Mouse (Mus musculus) neural tube, embryonic 13.5 days (tissue): ENCODE measurements around the gene Cfap74. TPM values are rescaled to one million over a fixed set of nuclear protein-coding genes. Genes with fewer than 3 reads are reported as not detected.

Experiments used
- ATAC-seq: fragments of 200-750 bp; cut with Nextera tagmentation; 2 replicates; pipeline ENCODE4 v1.8.0; 2017; ENCODE audit warnings: low read depth, mild to moderate bottlenecking, moderate TSS enrichment, moderate library complexity
- H3K27ac ChIP-seq: fragments of 300-500 bp; sonication (generic); replicated peaks from 2 replicates; pipeline ENCODE4 v1.5.1; 2015; ENCODE audit warnings: moderate library complexity, mild to moderate bottlenecking, inconsistent platforms
- H3K27me3 ChIP-seq: fragments of 300-500 bp; sonication (generic); 2 replicates; pipeline ENCODE4 v1.6.1; 2015; ENCODE audit warnings: mild to moderate bottlenecking, inconsistent platforms
- H3K36me3 ChIP-seq: fragments of 300-500 bp; sonication (generic); 2 replicates; pipeline ENCODE4 v1.6.1; 2015; ENCODE audit warnings: mild to moderate bottlenecking, inconsistent platforms
- H3K4me1 ChIP-seq: fragments of 300-500 bp; sonication (generic); replicated peaks from 2 replicates; pipeline ENCODE4 v1.6.1; 2015; ENCODE audit warnings: inconsistent platforms
- H3K4me2 ChIP-seq: fragments of 300-500 bp; sonication (generic); 2 replicates; pipeline ENCODE4 v1.6.1; 2015; ENCODE audit warnings: inconsistent platforms, mild to moderate bottlenecking, moderate library complexity
- H3K4me3 ChIP-seq: fragments of 300-500 bp; sonication (generic); 2 replicates; pipeline ENCODE4 v1.5.1; 2015; ENCODE audit warnings: mild to moderate bottlenecking, inconsistent platforms
- H3K9ac ChIP-seq: fragments of 300-500 bp; sonication (generic); 2 replicates; pipeline ENCODE4 v1.6.1; 2015; ENCODE audit warnings: moderate library complexity, mild to moderate bottlenecking, inconsistent platforms
- H3K9me3 ChIP-seq: fragments of 300-500 bp; sonication (generic); 2 replicates; pipeline ENCODE4 v1.6.1; 2016; ENCODE audit warnings: inconsistent platforms
- WGBS: fragments of 180-500 bp; shearing (Covaris S2); methylation state at CpG from one replicate; pipeline ENCODE4 v1.1.7; 2015; 5-methylcytosine and 5-hydroxymethylcytosine counted together
- polyA plus RNA-seq: library from polyadenylated mRNA; unstranded; fragments of >200 nt; fragmentation: Nextera tagmentation; extraction: Ambion mirVana; gene quantifications from 2 replicates; pipeline ENCODE4 v1.2.1, GENCODE M21; 2015

Gene Cfap74
- polyA plus RNA-seq, 1 experiment from 2014 or later, result 2.8 TPM

- Histone ChIP-seq H3K27ac (no peak overlapping the region), H3K27me3 (no peaks in the 10 kb centered on the region), H3K4me1 (no peaks in the 10 kb centered on the region), H3K9ac (no peak overlapping the region), H3K4me2 (no peak overlapping the region), H3K4me3 (no peak overlapping the region), H3K9me3 (no peaks in the 10 kb centered on the region), H3K36me3 (no peaks in the 10 kb centered on the region)
- 93% methylated on average over 5 of the region's 5 CpGs for WGBS
- no peak for ATAC-seq
Observed at GRCm38 (mm10) chr4:155458575-155458974, 49.6 kb downstream of the Cfap74 start.

- no peak for ATAC-seq
- Histone ChIP-seq H3K9ac (no peak overlapping the region), H3K36me3 (no peaks in the 10 kb centered on the region), H3K4me1 (no peaks in the 10 kb centered on the region), H3K27me3 (no peaks in the 10 kb centered on the region), H3K27ac (no peak overlapping the region), H3K4me2 (no peak overlapping the region), H3K4me3 (no peak overlapping the region), H3K9me3 (no peaks in the 10 kb centered on the region)
- WGBS, result 84% methylated on average over 13 of the region's 13 CpGs
Observed at GRCm38 (mm10) chr4:155463050-155463449, 54.1 kb downstream of the Cfap74 start.

- H3K4me3 ChIP-seq, result no peak overlapping the region
- H3K9ac ChIP-seq, result no peak overlapping the region
- no peak overlapping the region for H3K4me2 ChIP-seq
- no peaks in the 10 kb centered on the region for H3K27me3 ChIP-seq
- H3K27ac ChIP-seq, result no peak overlapping the region
- H3K9me3 ChIP-seq, result no peaks in the 10 kb centered on the region
- ATAC-seq, result no peak
- 86% methylated on average over 6 of the region's 6 CpGs for WGBS
- H3K36me3 ChIP-seq, result no peaks in the 10 kb centered on the region
- no peaks in the 10 kb centered on the region for H3K4me1 ChIP-seq
Observed at GRCm38 (mm10) chr4:155463611-155464010, 54.6 kb downstream of the Cfap74 start.

- WGBS, result 90% methylated on average over 4 of the region's 4 CpGs
Observed at GRCm38 (mm10) chr4:155464061-155464460, 55.1 kb downstream of the Cfap74 start.

GRCm38 (mm10) chr4:155465607-155466006, 56.6 kb downstream of the Cfap74 start:
- Histone ChIP-seq H3K36me3 (no peaks in the 10 kb centered on the region), H3K9ac (no peak overlapping the region), H3K27ac (no peak overlapping the region), H3K9me3 (no peaks in the 10 kb centered on the region), H3K4me3 (no peak overlapping the region), H3K27me3 (peaks cover 3% of the 10 kb centered on the region), H3K4me2 (no peak overlapping the region), H3K4me1 (peaks cover 5% of the 10 kb centered on the region; the same call in 1 of the 2 replicates)
- ATAC-seq, result no peak
- 80% methylated on average over 6 of the region's 6 CpGs for WGBS

More at GRCm38 (mm10) chr4:155464061-155464460, 55.1 kb downstream of the Cfap74 start:
- H3K27ac ChIP-seq, result no peak overlapping the region
- no peak for ATAC-seq
- no peaks in the 10 kb centered on the region for H3K36me3 ChIP-seq
- no peak overlapping the region for H3K9ac ChIP-seq
- H3K9me3 ChIP-seq, result no peaks in the 10 kb centered on the region
- peaks cover 1% of the 10 kb centered on the region; the same call in 1 of the 2 replicates for H3K4me1 ChIP-seq
- no peak overlapping the region for H3K4me2 ChIP-seq
- H3K27me3 ChIP-seq, result peaks cover 2% of the 10 kb centered on the region
- no peak overlapping the region for H3K4me3 ChIP-seq

GRCm38 (mm10) chr4:155466080-155466479, 57.1 kb downstream of the Cfap74 start:
- H3K4me2 ChIP-seq, result no peak overlapping the region
- H3K4me3 ChIP-seq, result no peak overlapping the region
- H3K9me3 ChIP-seq, result no peaks in the 10 kb centered on the region
- H3K27me3 ChIP-seq, result peaks cover 3% of the 10 kb centered on the region
- no peaks in the 10 kb centered on the region for H3K36me3 ChIP-seq
- no peak overlapping the region for H3K9ac ChIP-seq
- H3K4me1 ChIP-seq, result peaks cover 5% of the 10 kb centered on the region; the same call in 1 of the 2 replicates
- no peak for ATAC-seq
- WGBS, result 93% methylated on average over 5 of the region's 5 CpGs
- H3K27ac ChIP-seq, result no peak overlapping the region

GRCm38 (mm10) chr4:155467237-155468010, 58.4 kb downstream of the Cfap74 start:
- Histone ChIP-seq H3K4me2 (no peak overlapping the region), H3K27ac (no peak overlapping the region), H3K27me3 (peaks cover 3% of the 10 kb centered on the region), H3K9ac (no peak overlapping the region), H3K4me3 (no peak overlapping the region), H3K36me3 (no peaks in the 10 kb centered on the region), H3K4me1 (peaks cover 5% of the 10 kb centered on the region; the same call in 1 of the 2 replicates), H3K9me3 (no peaks in the 10 kb centered on the region)
- ATAC-seq, result no peak
- WGBS, result 80% methylated on average over 13 of the region's 13 CpGs

- no peak within 1 kb of the TSS for H3K9ac ChIP-seq
- no peaks in the 10 kb centered on the region for H3K9me3 ChIP-seq
- ATAC-seq, result no peak
- WGBS, result 14% methylated on average over 21 of the region's 21 CpGs
- H3K27me3 ChIP-seq, result peaks cover 3% of the 10 kb centered on the region
- H3K4me3 ChIP-seq, result no peak within 1 kb of the TSS
- H3K27ac ChIP-seq, result no peak within 1 kb of the TSS
- peak within 1 kb of the TSS; percentile 34 for H3K4me2 ChIP-seq
- peaks cover 5% of the 10 kb centered on the region; the same call in 1 of the 2 replicates for H3K4me1 ChIP-seq
- no peaks in the 10 kb centered on the region for H3K36me3 ChIP-seq
Observed at GRCm38 (mm10) chr4:155468952-155469351, 60.0 kb downstream of the Cfap74 start, which contains the start of gene Tmem52. TSS of gene Tmem52 (plus strand) at chr4:155469114.

- Histone ChIP-seq H3K36me3 (no peaks in the 10 kb centered on the region), H3K9me3 (no peaks in the 10 kb centered on the region), H3K4me1 (peaks cover 5% of the 10 kb centered on the region; the same call in 1 of the 2 replicates), H3K9ac (no peak overlapping the region), H3K4me2 (no peak overlapping the region), H3K27me3 (peaks cover 3% of the 10 kb centered on the region), H3K27ac (no peak overlapping the region), H3K4me3 (no peak overlapping the region)
- no peak for ATAC-seq
- WGBS, result 84% methylated on average over 18 of the region's 18 CpGs
Observed at GRCm38 (mm10) chr4:155469590-155470262, 60.7 kb downstream of the Cfap74 start.

GRCm38 (mm10) chr4:155470263-155470953, 61.4 kb downstream of the Cfap74 start:
- Histone ChIP-seq H3K36me3 (no peaks in the 10 kb centered on the region), H3K4me3 (no peak overlapping the region), H3K4me2 (no peak overlapping the region), H3K9ac (no peak overlapping the region), H3K27me3 (peaks cover 3% of the 10 kb centered on the region), H3K4me1 (peaks cover 5% of the 10 kb centered on the region; the same call in 1 of the 2 replicates), H3K9me3 (no peaks in the 10 kb centered on the region), H3K27ac (no peak overlapping the region)
- 81% methylated on average over 16 of the region's 16 CpGs for whole genome bisulfite sequencing
- ATAC-seq, result no peak

- peaks cover 3% of the 10 kb centered on the region for H3K27me3 ChIP-seq
- WGBS, result 84% methylated on average over 7 of the region's 7 CpGs
- no peak overlapping the region for H3K27ac ChIP-seq
- ATAC-seq, result no peak
- H3K4me3 ChIP-seq, result no peak overlapping the region
- H3K9me3 ChIP-seq, result no peaks in the 10 kb centered on the region
- H3K9ac ChIP-seq, result no peak overlapping the region
- H3K36me3 ChIP-seq, result no peaks in the 10 kb centered on the region
- no peak overlapping the region for H3K4me2 ChIP-seq
- H3K4me1 ChIP-seq, result peaks cover 5% of the 10 kb centered on the region; the same call in 1 of the 2 replicates
Observed at GRCm38 (mm10) chr4:155470997-155471396, 62.0 kb downstream of the Cfap74 start.

- WGBS, result 91% methylated on average over 7 of the region's 7 CpGs
- Histone ChIP-seq H3K9me3 (no peaks in the 10 kb centered on the region), H3K4me1 (peaks cover 5% of the 10 kb centered on the region; the same call in 1 of the 2 replicates), H3K27me3 (peaks cover 3% of the 10 kb centered on the region), H3K4me3 (no peak overlapping the region), H3K9ac (no peak overlapping the region), H3K4me2 (no peak overlapping the region), H3K27ac (no peak overlapping the region), H3K36me3 (no peaks in the 10 kb centered on the region)
- ATAC-seq, result no peak
Observed at GRCm38 (mm10) chr4:155471406-155471805, 62.4 kb downstream of the Cfap74 start.
